Mouse (Mus musculus): ENCODE measurements at regions not wholly inside any gene's neighbourhood (a gene's known extent, or its start where the extent isn't known, plus 50 kb on each side); places are given as distances from the start of the nearest gene placed in this dataset.
A peak's percentile ranks its signal among the peaks of the same experiment; 100 is the strongest.

DNA sequence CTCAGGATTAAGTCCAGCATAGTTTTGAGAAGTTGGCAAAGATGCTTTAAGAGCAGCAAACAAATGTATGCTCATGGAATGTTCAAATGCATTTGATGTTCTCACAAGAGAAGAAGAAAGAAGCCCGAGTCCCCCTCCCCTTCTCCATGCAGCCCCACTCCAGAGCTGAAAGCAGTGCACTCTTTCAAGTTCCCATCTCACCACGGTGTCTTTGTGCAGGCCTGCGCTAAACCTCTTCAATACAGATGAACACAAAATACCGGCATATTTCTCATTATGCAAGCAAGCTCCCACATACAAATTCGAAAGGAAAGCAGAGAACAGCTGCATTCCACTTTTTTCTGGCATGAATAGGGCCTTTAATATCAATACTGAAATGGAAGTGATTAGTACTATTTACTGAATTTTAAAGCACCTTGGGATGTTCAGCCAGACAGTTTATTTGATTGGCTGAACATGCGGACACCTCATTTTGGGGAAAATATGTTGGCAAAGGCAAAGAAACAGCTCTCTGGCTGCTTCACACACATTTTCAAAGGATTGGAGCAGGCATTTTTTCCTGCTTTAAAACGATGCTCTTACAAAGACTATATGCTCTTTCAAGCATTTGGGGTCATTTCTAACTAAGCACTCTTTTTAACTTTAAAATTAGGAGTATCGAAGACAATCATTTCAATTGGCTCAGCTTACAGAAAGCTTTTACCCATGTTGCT, 595.8 kb downstream of the Car8 start:
- no peak for DNase-seq (ENCODE audit: low read depth)

DNA sequence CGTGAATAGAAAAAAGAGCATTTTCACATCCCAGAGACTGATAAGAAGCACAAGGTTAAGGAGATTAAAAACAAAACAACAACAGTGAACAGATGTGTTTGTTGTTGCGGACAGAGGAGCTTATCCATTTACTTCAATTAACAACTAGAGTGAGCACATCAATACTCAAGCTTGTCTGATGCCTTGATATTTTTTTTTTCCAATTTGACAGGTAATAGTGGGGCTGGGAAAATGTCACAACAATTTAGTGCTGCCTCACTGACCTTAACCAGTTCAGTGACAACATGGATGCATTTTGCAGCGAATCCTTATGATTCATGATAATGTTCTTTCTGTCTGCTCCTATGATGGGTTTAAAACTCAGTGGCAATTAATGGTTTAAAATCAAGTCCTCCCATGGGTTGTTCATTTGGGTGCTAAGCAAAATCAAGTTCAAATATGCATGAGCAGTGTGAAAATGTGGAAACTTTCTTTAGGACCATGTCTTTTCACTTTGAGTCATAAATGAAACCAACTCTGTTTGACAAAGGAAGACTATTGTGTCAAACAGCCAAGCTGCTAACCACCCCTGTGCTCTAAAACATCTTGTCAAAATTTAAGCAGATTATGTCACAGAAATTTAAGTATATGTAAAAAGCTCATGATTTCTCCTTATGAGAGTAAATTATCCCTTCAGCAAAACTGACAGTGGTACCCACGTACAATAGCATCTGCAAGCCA, 641.0 kb downstream of the Car8 start:
- no peak for DNase-seq (ENCODE audit: low read depth)

DNA sequence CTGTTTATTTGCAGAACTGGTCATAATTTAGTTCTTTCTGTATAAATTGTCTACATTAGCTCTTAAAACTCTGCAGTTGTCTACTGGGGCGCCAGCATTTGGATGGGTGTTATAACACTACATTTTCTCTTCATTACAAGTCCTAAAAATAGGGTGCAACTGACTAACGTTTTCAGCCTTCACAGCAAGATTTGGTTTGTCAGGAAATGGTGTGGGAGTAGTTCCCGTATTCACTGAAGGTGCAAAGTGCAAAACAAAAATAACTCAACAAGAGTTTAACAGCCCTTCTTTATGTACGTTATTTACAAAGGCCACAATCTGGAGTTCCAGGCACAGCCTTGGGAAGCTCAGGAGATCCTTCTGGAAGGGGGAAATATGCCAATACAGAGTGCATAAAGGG, 642.7 kb downstream of the Car8 start:
- no peak for DNase-seq (ENCODE audit: low read depth)

DNA sequence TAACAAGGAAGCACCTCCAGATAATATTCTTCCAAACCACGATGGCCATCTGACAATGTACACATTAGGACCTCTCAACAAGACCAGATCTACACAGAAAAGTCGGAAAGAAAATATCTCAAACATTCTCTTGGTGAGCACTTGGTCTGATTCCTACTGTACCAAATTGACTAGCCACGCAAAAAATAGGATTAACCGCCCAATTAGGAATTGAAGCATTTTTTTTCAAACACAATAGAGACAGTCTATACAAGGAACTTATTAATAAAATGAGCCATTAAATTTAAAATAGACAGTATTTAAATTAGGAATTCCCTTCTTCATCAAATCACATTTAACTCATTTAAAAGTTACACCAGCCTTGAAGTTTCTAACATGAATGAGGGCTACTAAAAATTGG, 655.0 kb downstream of the Car8 start:
- DNase-seq (ENCODE audit: low read depth), result no peak

DNA sequence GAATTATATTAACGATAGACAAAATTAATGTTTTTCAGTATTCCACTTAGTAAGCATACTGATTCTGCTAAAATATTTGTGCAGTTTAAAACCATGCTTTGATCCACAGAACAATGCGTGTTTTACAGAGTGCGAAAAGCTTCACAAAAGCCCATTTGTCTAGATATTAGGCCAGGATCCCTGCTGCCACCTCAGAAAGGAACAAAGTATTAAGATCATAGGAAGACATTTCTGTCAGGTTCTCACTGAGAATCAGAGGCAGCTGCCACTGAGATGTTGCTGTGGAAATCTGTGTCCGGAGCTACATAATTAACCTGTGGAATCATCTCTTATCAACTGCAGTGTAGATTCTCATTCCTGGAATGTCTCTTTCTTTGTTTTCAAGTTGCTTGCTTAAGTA, 656.9 kb downstream of the Car8 start:
- no peak for DNase-seq (ENCODE audit: low read depth)

DNA sequence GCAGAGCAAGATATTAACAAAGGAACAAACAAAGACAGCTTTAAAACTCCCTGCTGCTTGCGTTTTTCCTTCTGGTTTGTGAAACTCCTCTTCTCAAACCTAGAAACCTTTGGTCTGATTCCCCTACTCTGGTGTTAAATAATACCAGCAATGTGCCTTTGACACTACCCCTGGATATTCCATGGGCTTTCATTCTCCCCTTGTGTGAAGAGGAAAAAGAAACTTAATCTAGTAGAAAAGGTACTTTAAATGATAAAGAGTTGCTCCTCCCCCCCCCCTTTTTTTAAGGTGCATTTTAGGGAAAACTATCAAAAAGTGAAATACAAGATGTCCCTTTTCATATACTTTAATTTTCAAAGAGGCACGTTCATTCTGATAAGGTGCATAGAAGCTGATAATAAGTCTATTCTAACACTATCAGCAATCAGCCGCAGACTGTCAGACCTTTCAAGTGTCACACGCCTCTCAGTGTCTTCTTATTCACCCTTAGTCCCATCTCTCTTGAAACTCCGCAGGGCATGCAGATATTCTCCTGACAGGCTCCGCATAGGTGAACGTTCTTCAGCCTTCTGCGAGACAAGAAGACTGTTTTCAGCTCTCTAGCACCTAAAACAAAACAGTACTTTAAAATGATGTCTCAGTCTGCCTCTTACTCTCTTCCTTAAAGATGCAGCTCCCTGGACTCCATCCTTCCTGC, 657.5 kb downstream of the Car8 start:
- no peak for DNase-seq (ENCODE audit: low read depth)

DNA sequence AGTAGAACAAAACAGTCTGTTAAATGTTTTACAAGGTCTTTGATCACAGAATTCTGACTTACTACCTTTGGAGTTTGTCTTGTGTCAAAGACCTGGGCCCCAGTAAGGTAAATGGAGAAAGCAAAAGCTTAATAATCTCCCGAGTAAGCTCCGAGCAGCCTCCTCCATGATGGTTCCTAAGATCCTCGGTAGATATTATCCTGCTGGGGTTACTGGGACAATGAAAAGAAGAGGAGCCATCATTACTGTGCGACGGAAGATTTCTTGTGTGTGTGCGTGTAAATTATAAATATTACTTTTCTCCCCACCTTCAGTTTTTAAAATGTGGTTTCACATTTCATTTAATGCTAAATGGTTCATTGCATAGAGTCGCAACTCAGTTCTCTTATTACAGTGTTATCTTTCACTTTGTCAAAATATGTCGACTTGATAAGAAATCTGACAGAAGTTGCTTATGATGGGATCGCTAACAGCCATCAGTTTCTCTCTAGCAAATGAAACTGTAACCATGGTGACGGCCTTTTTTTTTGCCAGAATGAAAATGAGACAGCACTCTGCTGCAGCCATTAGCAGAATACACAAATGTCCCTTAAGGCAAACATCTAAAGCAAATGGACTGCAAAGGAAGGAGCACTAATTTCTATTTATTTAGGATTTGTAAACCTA, 658.2 kb downstream of the Car8 start:
- no peak for DNase-seq (ENCODE audit: low read depth)

DNA sequence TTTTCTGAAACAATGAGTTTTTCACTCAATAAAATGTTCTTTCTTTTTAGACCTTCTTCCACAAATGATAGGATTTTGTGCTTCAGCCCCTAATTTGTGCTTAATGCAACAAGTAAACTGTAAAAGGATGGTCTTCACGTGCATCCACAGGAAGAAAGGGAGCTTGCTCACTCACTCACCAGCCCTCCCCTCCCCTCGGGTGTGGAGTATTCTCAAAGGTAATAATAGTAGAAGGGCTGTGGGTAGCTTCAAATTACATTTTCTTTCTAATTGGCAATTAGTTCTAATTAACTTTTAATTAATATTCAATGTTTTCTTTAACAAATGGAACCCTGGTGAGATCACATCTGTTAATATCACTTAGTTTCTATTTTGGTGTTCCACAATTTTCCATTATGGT, 664.8 kb downstream of the Car8 start:
- no peak for DNase-seq (ENCODE audit: low read depth)

DNA sequence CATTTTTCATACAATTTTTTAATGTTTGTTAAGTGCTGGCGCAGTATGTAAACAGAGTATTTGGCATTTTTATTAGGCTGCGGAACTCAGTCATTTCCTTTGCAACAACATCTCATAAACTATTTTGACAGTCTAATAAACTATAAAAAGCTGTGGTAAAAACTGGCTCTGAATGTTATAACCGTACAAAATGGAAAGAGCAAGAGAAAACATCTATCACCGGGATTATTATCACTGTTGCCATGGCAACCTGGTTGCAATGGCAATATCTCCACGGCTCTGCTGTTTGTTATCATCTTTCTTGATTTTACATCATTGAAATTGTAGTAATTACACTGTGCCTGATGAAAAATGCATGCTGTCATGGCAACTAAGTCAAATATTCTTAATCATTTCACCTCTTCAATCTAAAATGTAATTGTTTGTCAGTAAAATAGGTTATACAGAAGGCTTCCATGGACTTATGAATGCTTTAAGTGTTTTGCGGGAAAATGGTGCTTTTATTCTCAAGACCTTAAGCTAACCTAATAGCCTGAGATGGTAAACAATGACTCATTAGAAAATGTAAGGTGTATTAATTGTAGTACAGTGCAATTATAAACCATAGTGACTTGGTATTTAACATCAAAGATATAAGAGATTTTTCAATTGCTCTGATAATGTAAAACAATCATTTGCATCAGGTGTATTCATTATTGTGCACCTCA, 671.0 kb downstream of the Car8 start:
- no peak for DNase-seq (ENCODE audit: low read depth)

DNA sequence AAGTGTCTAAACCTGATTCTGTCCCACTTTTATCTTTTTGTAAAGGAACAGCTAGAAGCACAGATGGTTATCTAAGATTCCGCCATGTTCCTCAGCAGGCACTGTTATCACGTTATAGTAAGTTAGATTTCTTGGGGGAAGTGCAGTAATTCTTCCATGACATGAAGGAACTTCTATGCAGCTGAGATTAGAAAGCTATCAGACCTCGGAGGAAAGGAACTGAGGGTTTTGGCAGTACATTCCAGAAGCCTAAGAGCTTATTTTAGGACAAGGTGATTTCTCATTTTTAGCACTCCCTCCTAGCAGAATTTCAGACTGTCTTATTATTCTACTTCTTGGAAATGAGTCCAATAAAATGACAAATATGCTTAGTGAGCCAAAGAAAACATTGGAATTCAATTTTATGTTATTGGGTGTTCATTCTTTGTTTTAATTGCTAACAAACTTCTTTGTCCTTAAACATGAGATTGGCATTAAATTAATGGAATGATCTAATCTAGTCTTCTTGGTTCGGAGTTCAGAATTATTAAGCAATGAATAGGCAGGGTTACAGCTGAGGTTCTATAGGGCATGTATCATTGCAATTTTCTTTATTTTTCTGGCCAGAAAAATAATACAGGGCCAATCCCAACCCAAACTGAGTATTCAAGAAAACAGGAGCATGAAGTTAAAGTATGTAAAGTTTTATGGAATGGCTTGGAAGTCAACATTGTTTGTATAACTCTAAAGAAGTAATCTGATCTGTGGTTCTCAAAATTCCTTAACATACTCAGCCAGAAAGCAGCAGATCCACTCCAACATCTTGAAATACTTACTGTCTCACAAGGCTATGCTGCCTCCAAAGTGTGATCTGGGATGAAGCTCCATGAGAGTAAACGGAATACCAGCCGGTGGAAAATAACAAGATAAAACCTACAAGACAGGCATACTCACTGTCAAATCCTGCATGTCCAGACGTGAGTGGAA, 678.7 kb downstream of the Car8 start:
- no peak for DNase-seq (ENCODE audit: low read depth)

DNA sequence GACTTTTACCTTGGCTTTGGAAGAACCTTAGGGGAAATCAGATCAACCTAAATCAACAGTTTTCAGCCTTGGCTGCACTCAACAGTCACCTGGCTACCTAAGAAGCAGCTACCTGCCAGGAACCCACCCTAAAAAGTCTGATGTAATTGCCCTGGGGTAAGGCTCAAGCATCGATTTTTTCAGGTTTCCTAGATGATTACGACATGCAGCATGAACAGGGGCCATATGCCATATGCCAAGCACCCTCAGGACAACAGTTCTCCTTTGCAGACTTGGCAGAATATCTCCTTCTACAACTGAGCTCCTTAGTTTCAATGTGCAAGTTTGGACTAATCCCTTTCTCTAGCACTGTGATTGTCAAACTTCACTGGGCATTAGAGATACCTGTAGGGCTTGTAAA, 680.1 kb downstream of the Car8 start:
- no peak for DNase-seq (ENCODE audit: low read depth)

DNA sequence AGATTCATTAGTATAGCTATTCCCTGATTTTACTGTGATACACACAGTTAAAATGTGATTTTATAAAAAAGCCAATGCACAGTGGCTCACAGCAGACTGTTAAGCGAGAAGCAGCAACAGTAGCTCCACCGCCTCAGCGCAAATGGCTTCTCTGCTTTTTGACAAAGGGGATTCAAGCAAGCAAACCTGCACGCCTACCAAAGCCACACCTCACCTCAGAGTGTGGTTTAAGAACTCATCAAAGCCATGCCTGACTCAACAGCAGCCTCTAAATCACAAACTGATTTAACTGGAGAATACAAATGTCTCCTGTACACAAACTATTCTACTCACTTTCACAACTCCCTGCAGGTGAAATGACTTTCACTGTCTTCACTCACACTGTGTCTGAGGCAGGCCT, 704.5 kb downstream of the Car8 start:
- DNase-seq (ENCODE audit: low read depth), result no peak

DNA sequence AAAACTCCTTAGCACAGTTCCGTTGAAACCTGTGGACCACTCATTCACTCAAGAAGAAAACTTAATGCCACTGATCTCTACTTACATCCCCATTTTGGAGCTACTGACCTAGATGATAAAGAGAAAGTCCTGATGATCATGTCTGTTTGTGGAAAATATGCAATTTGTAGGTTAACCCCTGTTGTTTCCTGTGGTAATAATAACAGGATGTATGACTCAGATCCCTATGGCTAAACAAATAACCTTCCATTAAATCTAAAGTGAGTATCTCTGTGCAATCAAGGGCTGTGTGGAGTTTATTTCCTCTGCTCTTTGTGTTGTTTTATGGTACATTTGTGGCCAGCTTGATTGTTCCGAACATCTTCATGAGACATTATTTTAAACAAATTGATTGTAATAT, 711.1 kb downstream of the Car8 start:
- DNase-seq (ENCODE audit: low read depth), result no peak

DNA sequence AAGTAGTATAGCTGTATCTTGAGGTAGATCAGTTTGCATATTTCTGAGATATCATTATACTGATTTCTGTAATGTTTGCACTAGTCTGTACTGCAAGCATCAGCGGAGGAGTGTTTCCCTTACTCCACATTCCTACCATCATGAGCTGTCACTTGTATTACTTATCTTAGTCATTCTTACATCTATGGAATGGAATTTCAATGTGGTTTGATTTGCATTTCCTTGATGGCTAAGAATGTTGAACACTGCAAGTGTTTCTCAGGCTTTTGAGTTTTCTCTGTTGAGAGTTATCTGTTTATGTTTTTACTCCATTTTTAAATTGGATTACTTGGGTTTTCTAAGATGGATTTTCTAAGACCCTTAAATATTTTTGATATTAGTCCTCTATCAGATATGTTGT, 725.8 kb downstream of the Car8 start:
- DNase-seq (ENCODE audit: low read depth), result no peak

DNA sequence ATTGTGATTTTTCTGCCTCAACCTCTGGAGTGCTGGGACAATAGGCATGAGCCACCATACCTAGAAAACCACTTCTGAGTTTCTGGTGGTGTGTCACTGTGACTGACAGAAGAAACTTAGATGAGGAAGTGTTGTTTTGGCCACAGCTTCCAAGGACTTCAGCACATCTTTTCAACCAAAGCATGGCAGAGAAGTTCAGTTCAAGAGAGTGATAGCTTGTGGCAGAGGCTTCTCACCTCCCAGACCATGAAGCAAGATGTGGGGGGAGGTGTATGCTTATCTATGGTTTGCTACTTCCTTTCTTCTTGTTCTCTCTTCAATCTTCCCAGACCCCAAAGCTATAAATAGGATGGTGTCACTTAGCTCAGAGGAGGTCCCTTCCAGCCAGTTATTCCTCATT, 753.3 kb downstream of the Car8 start:
- DNase-seq (ENCODE audit: low read depth), result no peak

DNA sequence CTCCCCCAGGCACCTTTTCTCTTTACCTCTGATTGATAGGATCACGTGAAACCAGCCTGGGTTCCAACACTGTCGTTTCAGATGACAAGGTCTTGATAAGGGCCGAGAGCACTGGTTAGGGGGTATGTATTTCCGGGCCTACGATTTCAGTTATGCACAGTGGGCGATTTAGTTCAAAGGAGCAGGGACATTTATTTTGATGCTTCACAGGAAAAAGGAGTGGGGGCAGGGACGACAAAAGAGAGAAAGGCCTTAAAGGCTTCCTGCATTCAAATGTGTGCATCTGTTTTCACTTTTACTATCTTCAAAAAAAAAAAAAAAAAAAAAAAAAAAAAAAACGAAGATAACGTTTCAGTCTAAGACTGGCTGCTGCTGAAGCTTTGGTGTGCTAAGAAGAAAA, 783.7 kb downstream of the Car8 start:
- peak; percentile 3 for DNase-seq (ENCODE audit: low read depth)

DNA sequence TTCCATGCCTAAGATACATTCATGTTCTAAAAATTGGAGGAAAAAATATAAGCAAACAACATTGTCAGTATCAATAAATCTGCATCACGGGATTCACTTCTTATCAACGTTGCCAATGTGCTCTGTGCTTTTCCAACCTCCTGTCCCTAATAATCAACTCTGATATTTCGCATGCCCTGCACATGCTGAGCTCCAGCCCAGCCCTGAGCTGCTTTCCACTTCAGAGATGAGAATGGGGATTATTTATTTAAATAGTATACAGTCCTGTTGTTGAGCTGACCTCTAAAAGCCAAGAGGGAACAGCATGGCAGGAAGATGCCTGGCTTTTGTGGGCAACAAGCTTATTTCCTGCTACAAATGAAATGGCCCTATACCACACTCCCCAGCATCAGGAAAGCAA, 786.2 kb downstream of the Car8 start:
- no peak for DNase-seq (ENCODE audit: low read depth)

DNA sequence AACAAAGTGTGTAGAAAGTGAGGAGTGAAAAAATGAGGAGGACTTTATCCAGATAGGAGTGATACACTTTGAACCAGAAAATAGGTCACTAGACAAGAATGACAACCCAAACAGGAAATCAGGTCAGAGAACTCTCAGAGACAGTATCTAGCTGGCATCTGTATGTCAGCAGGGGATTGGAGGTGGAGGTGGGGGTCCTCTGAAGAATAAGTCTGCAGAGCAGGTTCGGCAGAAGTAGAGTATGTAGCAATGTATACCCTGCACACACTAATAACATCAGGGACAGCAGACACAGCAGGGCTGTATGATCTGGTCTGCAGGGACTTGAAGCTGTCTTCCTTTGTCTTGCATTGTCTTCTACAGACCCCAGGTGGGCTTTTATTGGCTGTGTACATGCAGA, 787.9 kb downstream of the Car8 start:
- no peak for DNase-seq (ENCODE audit: low read depth)

DNA sequence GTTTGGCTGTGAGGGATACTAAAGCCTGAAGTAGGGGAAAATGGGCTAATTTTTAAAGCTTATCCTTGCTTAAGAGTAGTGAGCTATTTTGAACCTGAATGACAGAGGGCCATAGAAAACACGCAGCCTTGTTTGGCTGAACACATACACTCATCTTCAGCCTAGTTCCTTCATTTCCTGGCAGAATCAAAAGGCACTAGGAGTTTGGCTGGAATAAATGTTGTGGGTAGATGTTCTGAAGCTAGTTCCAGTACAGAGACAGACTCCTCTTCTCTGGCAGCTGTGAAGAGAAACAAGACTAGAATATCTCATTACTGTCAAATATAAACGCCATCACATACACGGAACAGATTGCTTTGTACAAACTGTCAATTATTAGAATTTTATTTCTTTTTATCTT, 809.5 kb downstream of the Car8 start:
- no peak for DNase-seq (ENCODE audit: low read depth)

DNA sequence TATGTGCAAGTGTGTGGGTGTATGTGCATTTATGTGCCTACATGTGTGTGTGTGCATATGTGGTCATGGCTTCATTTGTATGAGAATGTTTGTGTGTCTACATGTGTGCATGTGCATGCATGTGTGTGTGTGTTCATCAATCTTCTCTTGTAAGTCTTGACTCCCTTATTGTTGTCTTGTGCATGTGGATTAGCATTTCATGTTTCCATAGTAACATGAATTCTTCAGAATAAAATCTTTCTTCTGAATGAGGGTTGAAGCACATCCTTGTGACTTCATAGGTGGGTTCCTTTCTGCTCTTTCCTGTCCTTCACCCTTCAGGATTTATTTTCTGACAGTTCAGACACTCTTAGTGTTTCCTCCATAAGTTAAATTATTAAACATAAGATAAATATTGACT, 814.8 kb downstream of the Car8 start:
- DNase-seq (ENCODE audit: low read depth), result no peak

DNA sequence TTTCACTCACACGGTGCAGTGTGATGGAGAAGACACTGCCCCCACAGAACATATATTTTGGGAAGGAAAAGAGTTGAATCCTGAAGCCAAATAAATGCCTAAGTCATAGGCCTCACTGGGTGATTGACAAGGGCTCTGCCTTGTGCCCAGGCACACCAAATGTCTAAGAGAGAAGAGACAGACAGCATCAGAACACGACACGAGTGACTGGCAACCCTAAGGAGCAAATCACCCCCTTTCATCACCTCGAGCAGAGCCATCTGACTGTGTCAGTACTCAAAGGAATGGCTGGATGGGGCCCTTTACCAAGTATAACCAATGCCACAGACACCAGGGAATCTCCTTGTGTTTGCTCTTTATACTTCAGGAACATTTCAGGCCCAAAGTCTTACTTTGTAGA, 815.6 kb downstream of the Car8 start:
- DNase-seq (ENCODE audit: low read depth), result no peak

All from c-Kit-positive CD71-positive TER-119-negative erythroid progenitor cells, embryonic 14.5 days (primary cell).